Mouse (Mus musculus) liver, embryonic 14.5 days (tissue): ENCODE measurements around the gene Coq5. TPM values are rescaled to one million over a fixed set of nuclear protein-coding genes. Genes with fewer than 3 reads are reported as not detected.

Source experiments
- ATAC-seq: fragments of 200-750 bp; cut with Nextera tagmentation; 2 replicates; pipeline ENCODE4 v1.8.0; 2017; ENCODE audit warnings: moderate number of reproducible peaks, mild to moderate bottlenecking, moderate library complexity; ENCODE audit not compliant: insufficient read depth
- DNase-seq, 3 experiments: peaks; one replicate each; pipeline ENCODE4 v3.0.0-alpha.2; 2012 to 2013; ENCODE audit warnings: low read depth in 3 of 3, low spot score in 3 of 3
- H3K27ac ChIP-seq: fragments of 300-500 bp; sonication (generic); 2 replicates; pipeline ENCODE4 v1.5.1; 2014; ENCODE audit warnings: moderate library complexity, mild to moderate bottlenecking, control low read depth, inconsistent platforms
- H3K27me3 ChIP-seq: fragments of 300-500 bp; sonication (generic); 2 replicates; pipeline ENCODE4 v1.6.1; 2014; ENCODE audit warnings: mild to moderate bottlenecking, low read length, moderate library complexity; ENCODE audit not compliant: control insufficient read depth, insufficient read depth
- H3K36me3 ChIP-seq: fragments of 300-500 bp; sonication (generic); replicated peaks from 2 replicates; pipeline ENCODE4 v1.6.1; 2014; ENCODE audit warnings: low read depth; ENCODE audit not compliant: control insufficient read depth, insufficient read depth
- H3K4me1 ChIP-seq, 2 experiments: fragments of 200-500 bp in 1 of 2; fragments of 300-500 bp in 1 of 2; sonication (generic) in 1 of 2; replicated peaks; 2 replicates each; pipeline ENCODE4 v1.6.1; 2012 to 2014; ENCODE audit warnings: antibody characterized with exemption in 1 of 2, inconsistent platforms in 1 of 2, low read length in 1 of 2; ENCODE audit not compliant: control insufficient read depth in 2 of 2, insufficient read depth in 2 of 2
- H3K4me2 ChIP-seq: fragments of 300-500 bp; sonication (generic); 2 replicates; pipeline ENCODE4 v1.6.1; 2014; ENCODE audit warnings: low read depth, mild to moderate bottlenecking, control low read depth, moderate library complexity
- H3K4me3 ChIP-seq, 2 experiments: fragments of 200-500 bp in 1 of 2; fragments of 300-500 bp in 1 of 2; sonication (generic) in 1 of 2; 2 replicates each; pipeline ENCODE4 v1.5.1; 2012 to 2014; ENCODE audit warnings: low read depth in 2 of 2, low read length in 2 of 2, mild to moderate bottlenecking in 2 of 2, control low read depth in 1 of 2, inconsistent platforms in 1 of 2, moderate library complexity in 1 of 2; ENCODE audit not compliant: insufficient read depth in 1 of 2
- H3K9ac ChIP-seq: fragments of 300-500 bp; sonication (generic); replicated peaks from 2 replicates; pipeline ENCODE4 v1.6.1; 2014; ENCODE audit warnings: mild to moderate bottlenecking, control low read depth, moderate library complexity
- H3K9me3 ChIP-seq: fragments of 300-500 bp; sonication (generic); 2 replicates; pipeline ENCODE4 v1.6.1; 2016; ENCODE audit warnings: low read length, mixed read lengths; ENCODE audit not compliant: control insufficient read depth
- CTCF ChIP-seq: IDR thresholded peaks from 2 replicates; pipeline ENCODE4 v1.5.1; 2016; ENCODE audit warnings: antibody characterized with exemption, low read depth, control low read depth
- EP300 ChIP-seq: IDR thresholded peaks from 2 replicates; pipeline ENCODE4 v1.6.1; 2016; ENCODE audit warnings: antibody characterized with exemption, low read depth
- WGBS: fragments of 180-500 bp; shearing (Covaris S2); extraction: QIAGEN DNeasy Blood & Tissue Kit; methylation state at CpG from one replicate; pipeline ENCODE4 v1.1.7; 2014; ENCODE audit not compliant: insufficient replicate concordance; 5-methylcytosine and 5-hydroxymethylcytosine counted together
- polyA plus RNA-seq, 2 experiments: library from polyadenylated mRNA; depleted of rRNA in 1 of 2; stranded (reverse) in 1 of 2; unstranded in 1 of 2; fragments of >200 nt; fragmentation: Nextera tagmentation in 1 of 2; extraction: Ambion mirVana in 1 of 2; gene quantifications; 2 replicates each; pipeline versions ENCODE4 v1.2.1 to v1.2.3; 2012 to 2014

Coq5 gene
- polyA plus RNA-seq, 2 experiments = 10.3 to 28.4 TPM

DNA sequence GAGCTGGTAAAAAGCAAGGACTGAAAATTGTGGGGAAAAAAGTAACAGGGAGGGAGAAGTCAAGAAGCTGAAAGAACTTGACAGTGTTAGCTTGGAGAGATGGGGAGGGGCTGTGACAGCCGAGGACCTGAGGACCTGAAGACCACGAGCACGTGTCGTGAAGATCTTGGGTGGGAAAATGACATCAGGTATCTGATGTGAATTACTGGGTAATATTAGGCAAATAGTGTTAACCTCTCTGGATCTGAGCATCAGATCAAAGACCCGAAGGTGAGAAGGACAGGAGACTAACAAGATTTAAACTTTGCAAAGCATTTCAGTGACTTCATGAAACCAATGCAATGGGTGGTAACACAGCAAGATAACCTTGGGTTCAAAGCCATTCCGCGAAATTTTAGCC is 60.5 kb downstream of the Coq5 start:
- TF ChIP-seq EP300 (no peak), CTCF (no peak)
- ATAC-seq (no peak), DNase-seq (no peak)
- H3K36me3 ChIP-seq = peaks cover 44% of the 10 kb centered on the region
- H3K4me1 ChIP-seq = peaks cover 11 to 15% of the 10 kb centered on the region in 2 experiments
- 8% methylated on average over 7 of the region's 7 CpGs for WGBS
- no peaks in the 10 kb centered on the region for H3K27me3 ChIP-seq
- peak overlapping the region; percentile 88 to 98 for H3K4me3 ChIP-seq
- peak overlapping the region; percentile 94 for H3K4me2 ChIP-seq
- peak overlapping the region; percentile 98 for H3K9ac ChIP-seq
- H3K27ac ChIP-seq = peak overlapping the region; percentile 77
- no peaks in the 10 kb centered on the region for H3K9me3 ChIP-seq

DNA sequence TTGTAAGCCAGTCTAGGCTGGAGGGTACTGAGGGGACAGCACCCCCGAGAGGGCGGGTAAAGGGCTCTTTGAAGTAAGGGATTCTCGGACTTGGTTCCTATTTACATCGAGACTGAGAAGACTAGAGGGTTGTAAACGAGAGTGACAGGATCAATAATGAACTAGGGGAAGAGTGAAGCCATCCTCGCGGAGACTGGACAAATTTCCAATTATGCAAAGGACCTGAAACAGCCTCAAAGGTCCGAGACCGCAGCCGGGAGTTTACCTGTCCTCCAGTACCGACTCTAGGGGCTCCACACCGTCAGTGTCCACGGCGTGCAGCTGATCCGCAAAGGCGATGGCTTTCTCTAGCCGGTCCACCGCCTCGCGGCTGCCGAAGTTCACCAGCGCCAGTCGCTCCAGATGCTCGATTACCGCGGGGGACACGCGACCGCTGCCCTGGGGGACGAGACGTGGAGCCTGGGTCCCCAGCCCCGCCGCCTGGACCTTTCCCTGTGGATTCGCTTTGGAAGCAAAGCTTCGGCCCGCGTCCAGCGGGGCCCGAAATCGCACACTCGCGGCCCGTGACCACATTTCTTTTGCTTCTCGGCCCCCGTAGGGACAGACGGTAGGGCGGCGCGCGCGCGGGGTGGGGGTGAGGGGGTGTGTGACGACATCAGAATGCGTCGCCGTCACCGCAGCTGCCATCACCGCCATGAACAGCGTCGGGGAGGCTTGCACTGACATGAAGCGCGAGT is 61.3 kb downstream of the Coq5 start, which contains the start of the genes Gatc and Triap1:
Gatc (minus strand) TSS at position 602 of the 737 bp plus-strand sequence.
Triap1 (plus strand) TSS at position 649 of the 737 bp plus-strand sequence.
- DNase-seq (peak; percentile 76 to 78 (median 76)), ATAC-seq (peak; percentile 94)
- Histone ChIP-seq H3K4me3 (peak within 1 kb of the TSS; percentile 88 to 98), H3K4me2 (peak within 1 kb of the TSS; percentile 94), H3K27me3 (no peaks in the 10 kb centered on the region), H3K4me1 (peaks cover 11 to 15% of the 10 kb centered on the region in 2 experiments), H3K27ac (peak within 1 kb of the TSS; percentile 77), H3K9ac (peak within 1 kb of the TSS; percentile 98), H3K36me3 (peaks cover 44% of the 10 kb centered on the region), H3K9me3 (no peaks in the 10 kb centered on the region)
- WGBS = under 1% methylated on average over 62 of the region's 62 CpGs
- TF ChIP-seq EP300 (0 out of 2 replicates have a peak, but pooled peaks have one; percentile 39), CTCF (no peak; the same call in 1 of the 2 replicates)

DNA sequence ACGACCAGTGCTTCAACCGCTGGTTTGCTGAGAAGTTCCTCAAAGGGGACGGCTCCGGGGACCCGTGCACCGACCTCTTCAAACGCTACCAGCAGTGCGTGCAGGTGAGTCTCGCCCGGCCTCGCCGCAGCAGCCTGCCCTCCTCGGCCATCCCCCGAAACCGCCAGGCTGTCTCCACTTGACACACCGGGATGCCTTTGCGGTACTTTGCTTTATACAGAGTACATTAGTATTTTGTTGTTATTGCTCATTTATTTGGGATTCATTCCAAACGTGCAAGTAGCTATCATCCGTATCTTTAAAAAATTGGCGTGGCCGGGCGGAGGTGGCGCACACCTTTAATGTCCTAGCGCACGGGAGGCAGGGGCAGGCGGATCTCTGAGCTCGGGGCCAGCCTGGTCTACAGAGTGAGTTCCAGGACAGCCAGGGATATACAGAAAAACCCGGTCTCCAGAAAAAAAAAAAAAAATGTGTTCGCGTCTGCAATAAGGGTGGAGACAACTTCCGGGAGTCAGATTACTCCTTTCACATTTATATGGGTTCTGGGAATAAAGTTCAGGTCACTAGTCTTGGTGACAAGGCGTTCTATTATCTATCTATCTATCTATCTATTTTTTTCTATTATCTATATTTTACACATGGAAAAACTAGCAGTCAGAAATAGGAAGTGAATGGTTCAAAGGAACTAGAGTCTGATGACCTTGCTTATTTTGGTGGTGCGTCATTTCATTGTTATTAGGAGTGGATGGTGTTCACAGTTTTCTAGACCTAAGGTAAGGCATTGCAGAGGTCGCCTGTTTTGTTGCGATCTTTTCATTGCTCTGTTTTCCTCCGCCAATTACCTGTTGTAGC is 62.1 kb downstream of the Coq5 start:
- peak; percentile 15; the same call in 1 of the 2 replicates for TF ChIP-seq CTCF
- no peak for TF ChIP-seq EP300
- Histone ChIP-seq H3K4me2 (peak overlapping the region; percentile 94), H3K36me3 (peaks cover 40% of the 10 kb centered on the region), H3K27me3 (no peaks in the 10 kb centered on the region), H3K4me3 (peak overlapping the region; percentile 88 to 98), H3K4me1 (peaks cover 11 to 13% of the 10 kb centered on the region in 2 experiments), H3K9ac (peak overlapping the region; percentile 98), H3K9me3 (no peaks in the 10 kb centered on the region), H3K27ac (peak overlapping the region; percentile 38)
- ATAC-seq = peak; percentile 56
- DNase-seq = no peak
- WGBS = 6% methylated on average over 36 of the region's 36 CpGs

Other genes with a start within 250 kb of the Coq5 start
- 0.07 TPM in 1 of 2 replicates, not detected in the other for gene Gm10401, start 181.4 kb upstream of the Coq5 start, polyA plus RNA-seq (2012; rRNA removed)
- gene Gm10401, start 181.4 kb upstream of the Coq5 start, polyA plus RNA-seq (2014; fragmentation: Nextera tagmentation; extraction: Ambion mirVana) = 11.9 and 14.0 TPM in 2 replicates
- 26.0 and 26.4 TPM in 2 replicates for gene Acads, start 160.3 kb upstream of the Coq5 start, polyA plus RNA-seq (2012; rRNA removed)
- 21.2 and 22.9 TPM in 2 replicates for gene Acads, start 160.3 kb upstream of the Coq5 start, polyA plus RNA-seq (2014; fragmentation: Nextera tagmentation; extraction: Ambion mirVana)
- 6.2 and 6.3 TPM in 2 replicates for gene Unc119b, start 144.7 kb upstream of the Coq5 start, polyA plus RNA-seq (2012; rRNA removed)
- gene Unc119b, start 144.7 kb upstream of the Coq5 start, polyA plus RNA-seq (2014; fragmentation: Nextera tagmentation; extraction: Ambion mirVana) = 5.6 and 7.5 TPM in 2 replicates
- 22.3 and 34.1 TPM in 2 replicates for gene Mlec, start 121.5 kb upstream of the Coq5 start, polyA plus RNA-seq (2012; rRNA removed)
- 13.9 and 16.1 TPM in 2 replicates for gene Mlec, start 121.5 kb upstream of the Coq5 start, polyA plus RNA-seq (2014; fragmentation: Nextera tagmentation; extraction: Ambion mirVana)
- gene Cabp1, start 85.3 kb upstream of the Coq5 start, polyA plus RNA-seq (2012; rRNA removed) = 0.13 and 0.26 TPM in 2 replicates
- gene Cabp1, start 85.3 kb upstream of the Coq5 start, polyA plus RNA-seq (2014; fragmentation: Nextera tagmentation; extraction: Ambion mirVana) = 0.14 TPM in 1 of 2 replicates, not detected in the other
- 45.0 and 55.2 TPM in 2 replicates for gene Pop5, start 43.8 kb upstream of the Coq5 start, polyA plus RNA-seq (2012; rRNA removed)
- gene Pop5, start 43.8 kb upstream of the Coq5 start, polyA plus RNA-seq (2014; fragmentation: Nextera tagmentation; extraction: Ambion mirVana) = 95.5 and 106 TPM in 2 replicates
- gene Rnf10, start 6.8 kb upstream of the Coq5 start, polyA plus RNA-seq (2012; rRNA removed) = 84.1 and 97.0 TPM in 2 replicates
- gene Rnf10, start 6.8 kb upstream of the Coq5 start, polyA plus RNA-seq (2014; fragmentation: Nextera tagmentation; extraction: Ambion mirVana) = 60.2 and 68.3 TPM in 2 replicates
- 63.0 and 152 TPM in 2 replicates for gene Dynll1, start 21.3 kb downstream of the Coq5 start, polyA plus RNA-seq (2012; rRNA removed)
- gene Dynll1, start 21.3 kb downstream of the Coq5 start, polyA plus RNA-seq (2014; fragmentation: Nextera tagmentation; extraction: Ambion mirVana) = 636 and 642 TPM in 2 replicates
- gene Srsf9, start 47.5 kb downstream of the Coq5 start, polyA plus RNA-seq (2012; rRNA removed) = 31.8 and 46.2 TPM in 2 replicates
- gene Srsf9, start 47.5 kb downstream of the Coq5 start, polyA plus RNA-seq (2014; fragmentation: Nextera tagmentation; extraction: Ambion mirVana) = 81.6 and 93.6 TPM in 2 replicates
- 11.6 and 12.5 TPM in 2 replicates for gene Gatc, start 61.5 kb downstream of the Coq5 start, polyA plus RNA-seq (2012; rRNA removed)
- 13.6 and 15.4 TPM in 2 replicates for gene Gatc, start 61.5 kb downstream of the Coq5 start, polyA plus RNA-seq (2014; fragmentation: Nextera tagmentation; extraction: Ambion mirVana)
- 11.0 and 15.4 TPM in 2 replicates for gene Triap1, start 61.6 kb downstream of the Coq5 start, polyA plus RNA-seq (2012; rRNA removed)
- gene Triap1, start 61.6 kb downstream of the Coq5 start, polyA plus RNA-seq (2014; fragmentation: Nextera tagmentation; extraction: Ambion mirVana) = 28.9 and 30.8 TPM in 2 replicates
- gene Cox6a1, start 69.3 kb downstream of the Coq5 start, polyA plus RNA-seq (2012; rRNA removed) = 747 and 780 TPM in 2 replicates
- gene Cox6a1, start 69.3 kb downstream of the Coq5 start, polyA plus RNA-seq (2014; fragmentation: Nextera tagmentation; extraction: Ambion mirVana) = 731 and 761 TPM in 2 replicates
- 0.95 and 1.2 TPM in 2 replicates for gene Msi1, start 149.9 kb downstream of the Coq5 start, polyA plus RNA-seq (2012; rRNA removed)
- gene Msi1, start 149.9 kb downstream of the Coq5 start, polyA plus RNA-seq (2014; fragmentation: Nextera tagmentation; extraction: Ambion mirVana) = 0.37 and 0.59 TPM in 2 replicates
- not detected in 2 replicates for gene Pla2g1b, start 186.6 kb downstream of the Coq5 start, polyA plus RNA-seq (2012; rRNA removed)
- not detected in 2 replicates for gene Pla2g1b, start 186.6 kb downstream of the Coq5 start, polyA plus RNA-seq (2014; fragmentation: Nextera tagmentation; extraction: Ambion mirVana)
- gene Sirt4, start 205.1 kb downstream of the Coq5 start, polyA plus RNA-seq (2012; rRNA removed) = 8.4 and 9.4 TPM in 2 replicates
- gene Sirt4, start 205.1 kb downstream of the Coq5 start, polyA plus RNA-seq (2014; fragmentation: Nextera tagmentation; extraction: Ambion mirVana) = 2.8 and 3.9 TPM in 2 replicates
- 12.9 and 13.7 TPM in 2 replicates for gene Pxn, start 227.0 kb downstream of the Coq5 start, polyA plus RNA-seq (2012; rRNA removed)
- gene Pxn, start 227.0 kb downstream of the Coq5 start, polyA plus RNA-seq (2014; fragmentation: Nextera tagmentation; extraction: Ambion mirVana) = 4.8 and 5.6 TPM in 2 replicates